Mouse (Mus musculus): Measurements from ENCODE around the gene Pitpnm3. TPM values are rescaled to one million over a fixed set of nuclear protein-coding genes. Genes with fewer than 3 reads are reported as not detected.

The Pitpnm3 gene
- polyA plus RNA-seq (2012; rRNA removed; ENCODE audit: low replicate concordance), result 4.4 and 6.2 TPM in 2 replicates

DNA sequence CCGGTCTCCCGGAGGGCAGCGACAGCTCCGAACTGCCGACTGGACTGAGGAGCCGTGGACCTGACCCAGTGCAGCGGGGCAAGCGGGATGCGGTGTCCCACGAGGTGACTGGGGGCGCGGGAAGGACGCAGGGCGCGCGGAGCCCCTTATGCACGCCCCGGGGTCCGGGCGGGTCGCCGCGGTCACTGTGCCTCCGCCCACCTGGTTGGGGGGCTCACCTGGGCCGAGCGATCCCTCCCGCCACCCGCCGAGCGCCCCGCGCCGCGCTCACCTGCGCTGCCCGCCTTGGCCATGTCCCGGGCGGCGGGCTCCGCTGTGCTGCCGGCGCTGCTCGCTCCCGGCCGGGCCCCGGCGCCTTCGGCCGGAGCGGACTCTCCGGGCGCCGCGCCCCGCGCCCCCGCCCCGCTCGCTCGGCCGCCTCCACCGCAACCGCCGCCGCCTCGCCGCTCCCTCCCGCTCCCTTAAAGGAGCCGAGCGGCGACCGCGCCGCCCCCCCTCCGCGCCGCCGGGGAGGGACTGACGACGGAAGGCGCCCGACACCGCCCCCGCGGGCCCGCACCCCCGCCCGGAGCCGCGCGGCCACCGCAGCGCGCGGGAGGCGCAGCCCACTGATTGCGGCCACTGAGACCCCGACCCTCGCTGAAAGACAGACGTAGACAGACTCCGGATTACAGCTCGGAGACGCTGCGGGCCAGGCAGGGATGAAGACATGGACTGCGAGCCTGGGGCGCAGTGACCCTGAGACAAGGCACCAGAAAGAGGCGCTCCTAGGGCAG lies at the start of gene Pitpnm3:
Gene Pitpnm3 (minus strand): TSS at position 396 of the 776 bp plus-strand sequence.

DNA sequence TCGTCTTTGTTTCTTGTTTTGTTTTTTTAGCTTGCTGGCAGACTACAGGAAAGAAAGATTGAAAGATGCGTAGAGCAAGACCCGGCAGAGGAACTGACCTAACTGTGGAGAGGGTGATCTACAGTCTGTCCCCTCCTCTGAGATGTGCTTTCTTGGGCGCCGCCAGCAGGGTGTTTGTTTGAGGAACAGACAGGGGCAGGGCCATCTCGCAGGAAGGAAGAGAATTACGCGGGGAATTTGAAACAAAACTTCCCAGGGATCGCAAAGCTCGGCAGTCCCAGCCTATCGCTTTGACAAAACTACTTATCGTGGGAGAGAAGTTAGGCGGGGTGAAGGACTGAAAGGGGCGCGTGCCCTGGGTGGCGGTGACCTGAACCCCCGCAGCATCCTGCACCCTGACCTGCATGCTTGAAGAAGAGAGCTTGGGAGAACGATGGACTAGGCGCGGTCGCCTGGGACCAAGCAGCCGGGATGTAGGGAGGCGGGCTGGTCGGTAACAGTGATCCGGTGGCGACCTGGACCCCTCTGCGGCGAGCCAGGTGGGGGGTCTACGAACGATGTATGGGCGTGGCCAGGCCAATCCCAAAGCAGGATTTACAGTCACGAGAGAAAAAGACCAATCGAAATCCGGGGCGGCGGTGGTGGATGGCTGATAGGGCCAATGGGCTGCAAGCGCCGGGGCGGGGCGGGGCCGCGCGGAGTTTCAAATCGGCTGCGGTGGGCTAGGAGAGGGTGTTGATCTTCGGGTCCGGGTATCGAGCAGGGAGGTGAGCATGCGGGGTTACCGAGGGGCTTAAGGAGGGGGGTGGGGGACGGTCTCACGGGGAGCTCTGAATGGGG lies 93.6 kb downstream of the Pitpnm3 start, which contains the start of gene Pimreg:
Gene Pimreg (plus strand): TSS at position 265 of the 840 bp plus-strand sequence.

DNA sequence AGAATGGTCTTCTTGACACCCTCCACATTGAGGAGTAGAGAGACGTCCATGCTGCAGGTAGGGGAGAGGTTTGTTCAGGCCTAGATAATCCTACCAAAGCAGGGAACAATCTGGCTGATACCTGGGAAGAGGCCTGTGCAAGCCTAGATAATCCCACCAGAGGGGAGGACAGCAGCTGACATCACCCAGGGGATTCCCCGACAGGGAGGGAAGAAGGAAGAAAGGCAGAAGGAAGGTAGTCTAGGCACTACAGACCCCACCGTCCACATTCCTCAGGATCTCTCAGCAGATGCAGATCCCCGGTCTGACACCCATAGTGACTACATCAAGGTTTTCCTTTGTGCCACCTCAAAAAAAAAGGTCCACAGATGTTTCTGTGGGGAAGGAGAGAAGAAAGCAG lies 98.2 kb downstream of the Pitpnm3 start, which contains the start of gene Aipl1:
Gene Aipl1 (minus strand): TSS at position 101 of the 400 bp plus-strand sequence.

Other genes starting within 250 kb of the Pitpnm3 start
- gene Aipl1, start 98.3 kb downstream of the Pitpnm3 start, polyA plus RNA-seq (2012; rRNA removed; ENCODE audit: low replicate concordance), result 0.10 and 0.27 TPM in 2 replicates
- gene Pimreg, start 93.7 kb downstream of the Pitpnm3 start, polyA plus RNA-seq (2012; rRNA removed; ENCODE audit: low replicate concordance), result 2.4 and 8.2 TPM in 2 replicates
- gene Gm43951, start 71.1 kb upstream of the Pitpnm3 start, polyA plus RNA-seq (2012; rRNA removed; ENCODE audit: low replicate concordance), result 0.11 and 0.64 TPM in 2 replicates
- 3.4 and 9.0 TPM in 2 replicates for gene 4933427D14Rik, start 71.7 kb upstream of the Pitpnm3 start, polyA plus RNA-seq (2012; rRNA removed; ENCODE audit: low replicate concordance)
- 71.2 and 100 TPM in 2 replicates for gene Txndc17, start 71.8 kb upstream of the Pitpnm3 start, polyA plus RNA-seq (2012; rRNA removed; ENCODE audit: low replicate concordance)
- 6.8 and 7.0 TPM in 2 replicates for gene Med31, start 79.8 kb upstream of the Pitpnm3 start, polyA plus RNA-seq (2012; rRNA removed; ENCODE audit: low replicate concordance)
- 0.40 and 3.7 TPM in 2 replicates for gene Slc13a5, start 131.4 kb upstream of the Pitpnm3 start, polyA plus RNA-seq (2012; rRNA removed; ENCODE audit: low replicate concordance)
- gene Xaf1, start 165.9 kb upstream of the Pitpnm3 start, polyA plus RNA-seq (2012; rRNA removed; ENCODE audit: low replicate concordance), result 48.9 and 60.3 TPM in 2 replicates
- gene Fbxo39, start 178.7 kb upstream of the Pitpnm3 start, polyA plus RNA-seq (2012; rRNA removed; ENCODE audit: low replicate concordance), result 0.19 TPM in 1 of 2 replicates, not detected in the other
- 0.33 and 2.2 TPM in 2 replicates for gene Tekt1, start 226.7 kb upstream of the Pitpnm3 start, polyA plus RNA-seq (2012; rRNA removed; ENCODE audit: low replicate concordance)